Mouse (Mus musculus) heart, embryonic 16.5 days (tissue): Measurements from ENCODE around the gene Olfr1061. TPM values are rescaled to one million over a fixed set of nuclear protein-coding genes. Genes with fewer than 3 reads are reported as not detected.
"Not testable (repeated sequence)": the region's sequence is repeated elsewhere in the genome, so short reads cannot be mapped to it uniquely, and the experiment has no call there.

Experiments
- ATAC-seq: fragments of 200-750 bp; cut with Nextera tagmentation; replicated peaks from 2 replicates; pipeline ENCODE4 v1.8.0; 2017; ENCODE audit warnings: moderate number of reproducible peaks; ENCODE audit not compliant: insufficient read depth, low FRiP score; ENCODE audit errors: extremely low read depth
- H3K27ac ChIP-seq: fragments of 300-500 bp; sonication (generic); 2 replicates; pipeline ENCODE4 v1.5.1; 2014; ENCODE audit warnings: mild to moderate bottlenecking, low read length, control low read depth, moderate library complexity
- H3K27me3 ChIP-seq: fragments of 300-500 bp; sonication (generic); 2 replicates; pipeline ENCODE4 v1.6.1; 2014; ENCODE audit warnings: low read length, mixed read lengths; ENCODE audit not compliant: control insufficient read depth, insufficient read depth
- H3K36me3 ChIP-seq: fragments of 300-500 bp; sonication (generic); 2 replicates; pipeline ENCODE4 v1.6.1; 2014; ENCODE audit not compliant: control insufficient read depth, insufficient read depth
- H3K4me1 ChIP-seq: fragments of 300-500 bp; sonication (generic); 2 replicates; pipeline ENCODE4 v1.6.1; 2014; ENCODE audit warnings: low read length, mixed read lengths; ENCODE audit not compliant: control insufficient read depth, insufficient read depth
- H3K4me2 ChIP-seq: fragments of 300-500 bp; sonication (generic); 2 replicates; pipeline ENCODE4 v1.6.1; 2014; ENCODE audit warnings: low read depth, mild to moderate bottlenecking, control low read depth, low read length
- H3K4me3 ChIP-seq: fragments of 300-500 bp; sonication (generic); 2 replicates; pipeline ENCODE4 v1.5.1; 2014; ENCODE audit warnings: mild to moderate bottlenecking, control low read depth, low read length
- H3K9ac ChIP-seq: fragments of 300-500 bp; sonication (generic); 2 replicates; pipeline ENCODE4 v1.6.1; 2014; ENCODE audit warnings: low read length, control low read depth
- H3K9me3 ChIP-seq: fragments of 300-500 bp; sonication (generic); replicated peaks from 2 replicates; pipeline ENCODE4 v1.6.1; 2016; ENCODE audit warnings: low read length; ENCODE audit not compliant: control insufficient read depth
- WGBS: fragments of 180-500 bp; shearing (Covaris S2); extraction: QIAGEN DNeasy Blood & Tissue Kit; methylation state at CpG from one replicate; pipeline ENCODE4 v1.1.7; 2014; 5-methylcytosine and 5-hydroxymethylcytosine counted together
- polyA plus RNA-seq: library from polyadenylated mRNA; unstranded; fragments of >200 nt; fragmentation: Nextera tagmentation; extraction: Ambion mirVana; gene quantifications from 2 replicates; pipeline ENCODE4 v1.2.1, GENCODE M21; 2015

Olfr1061 gene
- polyA plus RNA-seq, result not detected in 2 replicates

DNA sequence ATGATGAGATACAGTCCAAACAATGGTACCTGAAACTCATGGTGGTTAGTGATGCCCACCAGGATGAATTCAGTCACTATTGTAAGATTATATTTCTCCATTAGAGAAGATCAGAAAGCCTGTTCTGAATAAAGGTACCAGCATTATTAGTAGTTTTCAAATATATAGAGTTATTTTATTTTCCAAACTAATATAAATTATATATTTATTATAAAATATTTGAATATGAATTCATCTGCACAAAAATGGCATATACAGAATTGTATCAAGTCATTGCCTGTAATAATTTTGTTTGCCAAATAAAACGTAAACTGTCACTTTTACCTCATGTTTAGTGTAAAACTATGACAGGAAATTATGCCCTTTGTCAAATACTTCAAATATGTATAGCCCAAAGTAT, at the start of gene Olfr1061:
Gene Olfr1061, minus strand, starts transcription at position 101 of the 400 bp plus-strand sequence.
- no peaks in the 10 kb centered on the region for H3K9me3 ChIP-seq
- no peak within 1 kb of the TSS for H3K4me3 ChIP-seq
- no peak within 1 kb of the TSS for H3K9ac ChIP-seq
- no peaks in the 10 kb centered on the region for H3K27me3 ChIP-seq
- ATAC-seq, result no peak
- H3K27ac ChIP-seq, result no peak within 1 kb of the TSS
- WGBS, result 72% methylated on average over 1 of the region's 1 CpGs
- no peak within 1 kb of the TSS for H3K4me2 ChIP-seq
- no peaks in the 10 kb centered on the region for H3K36me3 ChIP-seq
- no peaks in the 10 kb centered on the region for H3K4me1 ChIP-seq

- H3K9me3 ChIP-seq, result no peaks in the 10 kb centered on the region
- H3K27ac ChIP-seq, result no peak overlapping the region
- ATAC-seq, result no peak
- no peaks in the 10 kb centered on the region for H3K27me3 ChIP-seq
- no peak overlapping the region for H3K4me3 ChIP-seq
- no peak overlapping the region for H3K9ac ChIP-seq
- H3K4me2 ChIP-seq, result no peak overlapping the region
- WGBS, result 52% methylated on average over 1 of the region's 1 CpGs
- H3K4me1 ChIP-seq, result no peaks in the 10 kb centered on the region
- H3K36me3 ChIP-seq, result no peaks in the 10 kb centered on the region
Observed at GRCm38 (mm10) chr2:86460434-86460833, 46.6 kb upstream of the Olfr1061 start.

GRCm38 (mm10) chr2:86456169-86456568, 42.3 kb upstream of the Olfr1061 start, which contains the start of gene Olfr1066:
TSS of gene Olfr1066 (minus strand) at chr2:86456269.
- Histone ChIP-seq H3K27ac (no peak within 1 kb of the TSS), H3K4me3 (no peak within 1 kb of the TSS), H3K9me3 (no peaks in the 10 kb centered on the region), H3K9ac (no peak within 1 kb of the TSS), H3K27me3 (no peaks in the 10 kb centered on the region), H3K36me3 (no peaks in the 10 kb centered on the region), H3K4me2 (no peak within 1 kb of the TSS), H3K4me1 (no peaks in the 10 kb centered on the region)
- no peak for ATAC-seq
- 69% methylated on average over 1 of the region's 1 CpGs for WGBS

GRCm38 (mm10) chr2:86450491-86450890, 36.6 kb upstream of the Olfr1061 start, which contains the start of gene Olfr1065:
TSS of gene Olfr1065 (minus strand) at chr2:86450591.
- H3K4me2 ChIP-seq, result not testable (repeated sequence)

GRCm38 (mm10) chr2:86442101-86442500, 28.3 kb upstream of the Olfr1061 start:
- WGBS, result 66% methylated on average over 1 of the region's 1 CpGs
- not testable (repeated sequence) for H3K27me3 ChIP-seq, ATAC-seq

More at GRCm38 (mm10) chr2:86450491-86450890, 36.6 kb upstream of the Olfr1061 start, which contains the start of gene Olfr1065:
- not testable (repeated sequence) for H3K9ac ChIP-seq, H3K4me1 ChIP-seq, H3K9me3 ChIP-seq, H3K36me3 ChIP-seq, ATAC-seq, H3K27me3 ChIP-seq, H3K4me3 ChIP-seq, H3K27ac ChIP-seq
- no CpG with 5 or more reads among the region's 1 CpGs for WGBS

DNA sequence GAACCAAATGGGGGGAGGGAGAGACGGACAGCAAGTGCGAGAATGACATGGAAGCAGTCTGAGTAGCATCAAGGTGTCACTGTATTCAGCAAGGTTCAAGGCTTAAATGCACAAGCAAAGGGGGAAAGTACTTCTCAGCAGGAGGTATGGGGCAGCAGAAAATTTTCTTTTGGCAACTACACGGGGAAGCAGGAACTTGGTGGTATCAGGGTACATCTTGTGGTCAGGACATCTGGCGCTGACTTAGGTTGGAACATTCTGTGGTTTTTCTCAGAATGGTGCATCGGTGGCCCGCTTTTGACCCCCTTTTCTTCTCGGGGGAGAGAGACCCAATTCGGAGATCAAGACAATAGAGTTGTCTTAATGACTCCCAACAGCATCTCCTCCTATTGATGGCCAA, 14.7 kb upstream of the Olfr1061 start:
- not testable (repeated sequence) for H3K27ac ChIP-seq

More at GRCm38 (mm10) chr2:86442101-86442500, 28.3 kb upstream of the Olfr1061 start:
- H3K9ac ChIP-seq, H3K4me1 ChIP-seq, H3K4me2 ChIP-seq, H3K27ac ChIP-seq, H3K4me3 ChIP-seq, H3K36me3 ChIP-seq, H3K9me3 ChIP-seq: not testable (repeated sequence)

GRCm38 (mm10) chr2:86426649-86427048, 12.8 kb upstream of the Olfr1061 start, which contains the start of gene Olfr1062:
TSS of gene Olfr1062 (minus strand) at chr2:86426749.
- not testable (repeated sequence) for H3K9ac ChIP-seq, ATAC-seq, H3K4me1 ChIP-seq, H3K36me3 ChIP-seq, H3K27me3 ChIP-seq, H3K4me2 ChIP-seq, H3K27ac ChIP-seq, H3K4me3 ChIP-seq, H3K9me3 ChIP-seq

More for the DNA sequence above, 14.7 kb upstream of the Olfr1061 start:
- not testable (repeated sequence) for ATAC-seq, H3K36me3 ChIP-seq, H3K9ac ChIP-seq, H3K4me1 ChIP-seq, H3K4me2 ChIP-seq, H3K9me3 ChIP-seq, H3K27me3 ChIP-seq, H3K4me3 ChIP-seq
- WGBS, result 80% methylated on average over 8 of the region's 8 CpGs

- Histone ChIP-seq H3K4me2 (no peak overlapping the region), H3K4me3 (no peak overlapping the region), H3K9ac (no peak overlapping the region), H3K36me3 (no peaks in the 10 kb centered on the region), H3K27me3 (no peaks in the 10 kb centered on the region), H3K4me1 (no peaks in the 10 kb centered on the region), H3K9me3 (no peaks in the 10 kb centered on the region), H3K27ac (no peak overlapping the region)
- no peak for ATAC-seq
- 81% methylated on average over 2 of the region's 2 CpGs for WGBS
Observed at GRCm38 (mm10) chr2:86395114-86395513, 18.7 kb downstream of the Olfr1061 start.

DNA sequence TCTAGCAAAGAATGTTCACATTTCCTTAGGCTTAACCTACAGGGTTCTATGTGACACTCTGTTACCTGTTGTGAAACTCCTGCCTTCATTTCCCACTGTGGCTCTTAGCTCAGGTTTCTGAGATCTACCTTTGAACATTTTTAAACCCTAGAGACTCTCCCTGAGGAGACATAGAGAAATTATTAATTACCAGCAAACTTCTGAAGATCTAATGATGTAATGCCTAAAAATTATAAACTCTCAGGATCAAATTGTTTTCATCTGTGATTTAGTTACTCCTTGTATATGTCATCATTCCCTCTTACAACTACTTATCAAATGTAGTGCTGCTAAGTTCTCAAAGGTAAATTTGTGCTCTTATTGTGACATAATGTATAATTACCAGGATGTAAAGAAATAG, 25.4 kb downstream of the Olfr1061 start, which contains the start of gene Olfr1058:
Gene Olfr1058, minus strand, starts transcription at position 101 of the 400 bp plus-strand sequence.
- H3K4me3 ChIP-seq, H3K4me1 ChIP-seq, H3K4me2 ChIP-seq, H3K27me3 ChIP-seq, H3K36me3 ChIP-seq, H3K27ac ChIP-seq, ATAC-seq, H3K9ac ChIP-seq, H3K9me3 ChIP-seq: not testable (repeated sequence)
